Mouse (Mus musculus): Measurements from ENCODE around the gene Ccdc134.
A peak's percentile ranks its signal among the peaks of the same experiment; 100 is the strongest.

Ccdc134 gene

GRCm38 (mm10) chr15:82148510-82148911, 20.8 kb downstream of the Ccdc134 start:
- DNase-seq (ENCODE audit: low spot score in 2 of 2) = no peak

GRCm38 (mm10) chr15:82150042-82150441, 22.3 kb downstream of the Ccdc134 start:
- DNase-seq (ENCODE audit: low spot score in 2 of 2) = no peak

GRCm38 (mm10) chr15:82151176-82151575, 23.5 kb downstream of the Ccdc134 start:
- DNase-seq (ENCODE audit: low spot score in 2 of 2) = no peak

GRCm38 (mm10) chr15:82152022-82152421, 24.3 kb downstream of the Ccdc134 start:
- no peak for DNase-seq (ENCODE audit: low spot score in 2 of 2)

GRCm38 (mm10) chr15:82152435-82152834, 24.7 kb downstream of the Ccdc134 start:
- DNase-seq (ENCODE audit: low spot score in 2 of 2) = no peak

- DNase-seq (ENCODE audit: low spot score in 2 of 2) = no peak
Observed at GRCm38 (mm10) chr15:82156298-82156697, 28.6 kb downstream of the Ccdc134 start.

GRCm38 (mm10) chr15:82156902-82157301, 29.2 kb downstream of the Ccdc134 start:
- no peak for DNase-seq (ENCODE audit: low spot score in 2 of 2)

- no peak for DNase-seq (ENCODE audit: low spot score in 2 of 2)
Observed at GRCm38 (mm10) chr15:82158243-82159035, 30.7 kb downstream of the Ccdc134 start.

- DNase-seq (ENCODE audit: low spot score in 2 of 2) = no peak
Observed at GRCm38 (mm10) chr15:82159471-82159870, 31.7 kb downstream of the Ccdc134 start.

- DNase-seq (ENCODE audit: low spot score in 2 of 2) = no peak
Observed at GRCm38 (mm10) chr15:82160731-82161640, 33.3 kb downstream of the Ccdc134 start.

- DNase-seq (ENCODE audit: low spot score in 2 of 2) = no peak
Observed at GRCm38 (mm10) chr15:82161965-82162600, 34.4 kb downstream of the Ccdc134 start.

GRCm38 (mm10) chr15:82163356-82164060, 35.8 kb downstream of the Ccdc134 start:
- no peak for DNase-seq (ENCODE audit: low spot score in 2 of 2)

- DNase-seq (ENCODE audit: low spot score in 2 of 2) = no peak
Observed at GRCm38 (mm10) chr15:82164061-82164399, 36.3 kb downstream of the Ccdc134 start.

- DNase-seq (ENCODE audit: low spot score in 2 of 2) = no peak
Observed at GRCm38 (mm10) chr15:82164496-82164895, 36.8 kb downstream of the Ccdc134 start.

GRCm38 (mm10) chr15:82165332-82166239, 37.9 kb downstream of the Ccdc134 start:
- DNase-seq (ENCODE audit: low spot score in 2 of 2) = peak; percentile 54 to 74

- DNase-seq (ENCODE audit: low spot score in 2 of 2) = no peak
Observed at GRCm38 (mm10) chr15:82166240-82167100, 38.7 kb downstream of the Ccdc134 start.

GRCm38 (mm10) chr15:82167201-82168168, 39.8 kb downstream of the Ccdc134 start:
- no peak for DNase-seq (ENCODE audit: low spot score in 2 of 2)

GRCm38 (mm10) chr15:82169671-82170070, 41.9 kb downstream of the Ccdc134 start:
- DNase-seq (ENCODE audit: low spot score in 2 of 2) = no peak
